Mouse (Mus musculus) frontal cortex, postnatal 14 days (tissue): ENCODE measurements at regions not wholly inside any gene's neighbourhood (a gene's known extent, or its start where the extent isn't known, plus 50 kb on each side); places are given as distances from the start of the nearest gene placed in this dataset.

Experiments used
- DNase-seq, 2 experiments: peaks; one replicate each; pipeline ENCODE4 v3.0.0; 2022; ENCODE audit warnings: low spot score in 2 of 2

DNA sequence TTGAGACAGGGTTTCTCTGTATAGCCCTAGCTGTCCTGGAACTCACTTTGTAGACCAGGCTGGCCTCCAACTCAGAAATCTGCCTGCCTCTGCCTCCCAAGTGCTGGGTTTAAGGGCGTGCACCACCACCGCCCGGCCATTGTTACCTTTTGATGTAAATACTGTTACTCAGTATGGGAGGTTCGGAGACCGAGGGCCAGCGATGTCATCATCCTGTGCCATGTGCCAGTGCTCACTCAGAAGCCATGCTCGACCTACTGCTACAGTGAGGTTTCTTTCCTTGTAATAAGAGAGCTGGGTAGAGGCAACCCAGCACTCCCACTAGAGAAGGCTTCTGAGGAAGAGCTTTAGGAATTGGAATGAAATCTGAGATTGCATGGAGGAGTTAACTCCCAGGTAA, 191.6 kb upstream of the Tgfbr2 start:
- DNase-seq, result no peak

DNA sequence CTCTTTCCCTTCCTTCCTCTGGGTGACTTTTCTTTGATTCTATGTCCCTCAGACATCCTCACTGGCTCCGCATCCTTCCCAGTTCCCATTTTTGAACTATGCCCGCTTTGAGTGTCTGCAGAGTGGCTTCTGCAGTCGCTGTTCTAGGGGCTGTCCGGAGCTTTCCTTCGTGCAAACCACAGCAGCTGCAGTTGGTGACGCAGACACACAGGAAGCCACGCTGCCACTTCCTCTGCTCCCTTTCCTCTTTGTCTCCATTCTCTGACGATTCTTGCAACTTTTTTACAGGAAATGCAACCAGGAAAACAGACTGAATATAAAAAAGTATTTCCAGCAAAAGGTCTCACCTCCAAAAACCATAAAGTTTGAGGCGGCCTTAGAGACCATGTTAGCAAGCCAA, 191.0 kb upstream of the Tgfbr2 start:
- no peak for DNase-seq

DNA sequence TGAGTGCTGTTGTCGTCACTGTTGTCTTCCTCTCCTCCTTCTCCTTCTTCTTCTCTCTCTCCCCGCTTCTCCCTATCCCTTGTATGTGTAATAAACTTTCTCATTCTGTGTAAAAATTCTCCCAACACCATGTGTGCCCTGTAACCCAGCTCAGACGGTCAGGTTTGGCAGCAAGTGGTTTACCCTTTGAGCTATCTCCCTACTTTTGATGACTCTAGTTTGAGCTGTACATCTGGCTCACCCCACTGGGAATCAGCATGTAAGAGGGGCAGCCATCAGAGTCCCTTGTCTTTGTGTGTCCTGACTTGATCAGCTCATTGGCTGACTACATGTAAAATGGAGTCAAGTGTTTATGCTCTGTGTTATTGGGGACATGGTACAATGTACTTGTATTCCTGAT, 190.5 kb upstream of the Tgfbr2 start:
- no peak for DNase-seq

DNA sequence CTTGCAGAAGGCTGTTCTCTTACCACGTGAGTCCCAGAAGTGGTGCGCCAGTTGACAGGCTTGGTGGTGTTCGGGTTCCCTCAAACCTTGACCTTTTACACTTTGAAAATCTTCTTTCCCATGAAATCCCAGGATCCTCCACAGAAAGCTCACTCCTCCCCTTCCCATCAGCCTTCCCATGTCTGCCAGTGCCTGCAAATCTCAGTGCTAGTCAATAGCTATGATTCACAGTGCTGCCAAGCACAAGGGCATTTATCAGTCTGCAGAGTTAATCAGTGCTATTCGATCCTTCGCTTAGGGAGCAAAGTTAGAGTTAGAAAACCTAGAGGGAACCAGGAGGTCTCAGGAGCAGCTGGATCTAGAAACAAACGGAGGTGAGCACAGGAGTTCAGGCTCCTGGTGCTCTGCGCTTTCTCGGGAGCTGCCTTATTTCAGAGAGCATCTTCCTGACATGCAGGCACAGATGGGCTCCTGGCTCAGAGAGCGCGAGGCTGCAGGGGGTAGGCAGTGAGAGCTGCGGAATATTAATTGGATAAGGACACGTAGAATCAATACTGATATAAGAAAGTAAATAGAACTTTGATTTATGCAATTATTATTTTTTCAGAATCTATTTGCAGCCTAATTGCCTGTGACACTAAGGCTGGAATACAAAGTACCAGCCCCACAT, 190.0 kb upstream of the Tgfbr2 start:
- DNase-seq, result no peak

DNA sequence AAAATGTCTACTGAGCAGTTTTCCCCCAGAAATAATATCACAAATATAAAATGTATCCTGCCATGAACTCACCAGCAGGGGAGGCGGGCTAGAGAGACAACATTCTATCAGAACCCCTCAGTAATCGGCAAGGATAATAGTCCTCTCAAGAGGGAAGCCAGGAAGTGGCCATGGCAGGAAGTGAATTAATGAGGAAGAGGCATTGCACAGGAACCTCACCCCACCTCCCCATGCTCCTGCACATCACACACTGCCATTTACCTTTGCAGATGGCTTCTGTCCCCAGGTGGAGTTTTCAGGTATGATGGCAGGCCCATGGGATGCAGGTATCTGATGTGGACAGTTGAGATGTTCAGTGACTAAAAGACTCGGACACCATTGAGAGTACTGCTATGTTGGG, 185.9 kb upstream of the Tgfbr2 start:
- DNase-seq, result no peak

DNA sequence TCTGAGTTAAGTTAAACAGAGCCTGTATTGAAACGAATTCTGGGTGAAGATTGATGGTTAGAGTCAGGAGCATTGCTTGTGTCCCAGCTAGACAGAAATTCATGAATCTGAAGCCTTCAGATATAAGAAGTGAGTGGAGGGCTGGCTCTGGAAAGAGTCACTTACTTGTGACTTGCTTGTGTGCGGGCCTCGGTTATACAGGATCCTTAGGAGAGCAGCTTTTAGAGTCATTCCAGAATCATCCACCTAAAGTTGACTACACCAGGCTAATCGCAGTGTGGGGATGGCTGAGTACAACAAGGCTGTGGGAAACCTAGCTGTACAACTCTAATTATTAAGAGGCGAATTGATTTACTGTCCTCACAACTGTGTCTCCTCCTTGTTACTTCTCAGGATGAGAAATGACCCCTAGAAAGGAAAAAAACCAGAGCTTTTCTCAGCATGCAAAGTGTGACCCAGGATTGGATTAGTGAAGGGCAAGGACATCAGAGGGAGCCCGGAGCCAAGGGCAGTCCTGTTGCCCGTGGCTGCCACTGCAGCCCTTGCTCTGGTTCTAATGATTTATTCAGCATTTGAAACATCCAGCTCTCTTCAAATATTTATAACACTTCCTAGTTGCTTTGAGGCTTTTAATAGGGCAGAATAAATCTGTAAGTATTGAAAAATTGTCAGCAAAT, 179.0 kb upstream of the Tgfbr2 start:
- no peak for DNase-seq

DNA sequence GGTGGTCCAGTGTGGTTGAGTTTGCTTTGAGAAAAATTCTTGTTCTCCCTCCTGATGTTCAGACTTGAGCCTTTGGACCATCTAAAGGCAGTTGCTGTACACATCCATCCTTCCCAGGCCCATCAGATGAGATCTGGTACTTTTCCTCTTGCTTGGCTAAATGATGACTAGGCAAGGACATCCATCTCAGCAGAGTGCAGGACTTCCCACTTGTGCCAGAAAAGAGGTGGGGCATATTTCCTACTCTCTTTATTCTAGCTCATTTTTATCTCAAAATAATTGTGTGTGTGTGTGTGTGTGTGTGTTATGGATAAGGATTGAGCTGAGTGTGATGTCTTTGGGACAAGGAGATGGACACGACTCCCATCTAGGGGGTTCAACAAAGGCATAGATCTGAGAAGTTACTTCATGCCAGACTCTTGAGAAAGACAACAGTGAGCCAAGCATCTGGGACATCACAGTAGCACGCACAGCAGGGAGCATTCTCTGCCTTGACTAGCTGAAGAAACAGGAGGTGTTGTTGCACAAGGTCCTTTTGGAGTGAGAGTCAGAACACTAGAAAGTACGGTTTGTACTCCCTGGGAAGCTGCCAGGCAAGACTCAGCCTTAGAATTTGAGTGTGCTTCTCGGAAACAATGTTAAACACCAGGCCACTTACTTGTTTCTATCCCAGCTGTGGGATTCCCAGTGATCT, 177.8 kb upstream of the Tgfbr2 start:
- DNase-seq, result no peak

DNA sequence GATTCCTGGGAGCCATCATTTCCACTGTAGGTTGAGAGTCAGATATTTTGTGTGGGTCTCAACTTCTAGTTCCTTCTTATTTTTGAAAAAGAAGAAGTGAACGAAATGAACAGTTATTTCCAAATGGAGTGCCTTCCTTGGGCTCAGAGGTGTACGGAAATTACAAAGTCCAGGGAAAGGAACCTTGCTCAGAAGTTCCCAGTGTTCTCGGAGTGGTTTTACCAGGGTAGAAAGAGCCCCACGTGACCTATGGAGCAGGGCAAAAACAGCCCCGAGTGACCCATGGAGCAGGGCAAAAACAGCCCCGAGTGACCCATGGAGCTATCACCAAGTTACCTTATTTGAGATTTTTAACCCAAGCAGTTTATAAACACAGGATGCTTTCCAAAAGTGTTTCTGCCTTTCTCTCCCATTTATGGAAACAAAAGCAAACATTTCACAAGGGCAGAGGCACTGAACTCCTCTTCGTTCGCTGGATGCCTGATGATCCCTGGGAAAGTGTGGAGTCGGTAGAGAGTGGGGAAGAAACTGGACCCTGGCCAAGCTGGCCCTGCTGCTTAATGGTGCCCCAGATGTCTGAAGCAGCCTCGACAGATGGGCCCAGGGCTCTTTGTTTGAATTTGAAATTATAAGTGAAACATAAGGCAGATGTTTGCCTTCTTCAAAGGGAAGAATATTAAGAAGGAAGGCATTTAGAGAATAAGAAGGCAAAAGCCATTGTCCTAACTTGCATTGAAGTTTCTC, 175.8 kb upstream of the Tgfbr2 start:
- DNase-seq, result no peak

DNA sequence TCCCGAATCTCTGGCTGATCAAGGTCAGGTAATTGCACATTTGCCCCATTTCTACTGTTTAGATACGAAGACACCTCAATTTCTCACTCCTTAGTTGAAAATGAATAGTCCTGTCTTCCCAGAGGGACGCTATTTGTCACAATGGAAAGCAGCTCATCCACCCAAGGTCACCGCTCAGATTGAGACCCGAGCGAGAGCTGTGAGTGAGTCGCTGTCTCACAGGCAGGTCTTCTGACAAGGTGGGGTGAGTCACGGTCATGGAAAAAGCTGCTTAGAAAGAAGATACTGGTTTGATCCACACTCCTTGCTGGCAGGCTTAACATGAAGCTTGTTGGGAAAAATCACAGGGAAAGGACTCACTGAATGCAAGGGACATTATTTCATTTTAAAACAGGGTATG, 171.9 kb upstream of the Tgfbr2 start:
- no peak for DNase-seq

DNA sequence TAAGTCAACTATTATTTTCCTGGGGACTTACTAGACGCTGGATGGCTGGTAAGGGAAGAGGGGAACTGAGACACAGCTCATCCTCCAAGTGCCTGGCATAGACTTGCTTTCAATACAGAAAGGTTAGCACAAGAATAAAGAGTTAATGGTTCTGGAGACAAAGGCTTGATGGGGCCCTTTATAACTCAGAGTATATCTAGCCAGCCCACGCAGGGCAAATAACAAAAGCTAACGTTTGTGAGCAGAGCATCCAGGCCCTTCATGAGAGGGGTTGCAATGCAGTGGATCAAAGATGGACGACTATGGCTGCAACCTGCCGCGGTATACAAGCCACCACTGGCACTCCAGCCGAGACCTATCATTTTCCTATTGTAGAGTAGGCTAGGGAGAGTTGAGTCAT, 171.3 kb upstream of the Tgfbr2 start:
- DNase-seq, result no peak

DNA sequence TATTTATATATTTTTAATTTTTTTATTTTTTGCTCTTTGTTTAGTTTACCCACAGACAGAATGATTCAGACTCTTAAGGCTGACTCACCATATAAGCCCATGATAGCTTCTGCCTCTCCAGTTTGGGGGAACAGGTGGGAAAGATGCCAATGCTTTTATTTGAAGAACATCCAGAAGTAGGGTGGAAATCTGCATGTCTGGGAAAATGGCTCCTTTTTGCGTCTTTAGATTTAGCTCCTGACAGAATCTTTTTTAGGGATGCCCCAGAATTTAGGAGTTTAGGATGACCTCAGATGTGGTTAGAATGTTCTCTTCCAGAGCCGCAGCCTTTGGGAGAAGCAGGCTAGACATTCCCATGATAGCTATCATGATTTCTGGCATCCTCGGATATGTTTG, 167.9 kb upstream of the Tgfbr2 start:
- no peak for DNase-seq

DNA sequence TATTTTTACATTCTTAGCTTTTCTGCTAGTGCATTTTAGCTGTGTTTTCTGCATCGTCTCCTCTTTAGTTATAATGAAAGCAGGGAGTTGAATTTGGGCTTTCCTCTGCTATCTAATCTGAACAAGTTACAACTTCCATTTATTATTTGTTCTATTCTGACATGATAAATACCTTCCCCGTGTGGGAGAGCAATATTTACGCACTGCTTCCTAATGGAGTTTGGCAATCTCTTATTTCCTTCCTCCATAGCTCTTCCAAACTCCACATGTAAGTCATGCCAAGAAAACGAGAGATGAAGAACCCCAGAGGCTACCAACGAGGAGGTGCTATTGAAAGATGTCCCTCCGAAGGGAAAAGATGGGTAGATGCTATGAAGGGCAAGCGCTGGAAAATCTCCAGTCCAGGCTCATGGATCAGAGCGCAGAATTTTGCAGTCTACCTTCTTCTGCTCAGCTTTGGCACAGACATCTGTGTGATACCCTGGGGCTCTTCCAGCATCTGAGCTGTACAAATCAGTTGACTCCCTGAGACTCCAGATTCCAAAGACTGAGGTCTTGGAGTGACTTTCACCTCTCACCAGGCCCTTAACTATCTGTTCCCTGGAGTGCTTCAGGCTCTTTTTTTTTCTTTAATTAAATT, 167.4 kb upstream of the Tgfbr2 start:
- DNase-seq, result no peak

DNA sequence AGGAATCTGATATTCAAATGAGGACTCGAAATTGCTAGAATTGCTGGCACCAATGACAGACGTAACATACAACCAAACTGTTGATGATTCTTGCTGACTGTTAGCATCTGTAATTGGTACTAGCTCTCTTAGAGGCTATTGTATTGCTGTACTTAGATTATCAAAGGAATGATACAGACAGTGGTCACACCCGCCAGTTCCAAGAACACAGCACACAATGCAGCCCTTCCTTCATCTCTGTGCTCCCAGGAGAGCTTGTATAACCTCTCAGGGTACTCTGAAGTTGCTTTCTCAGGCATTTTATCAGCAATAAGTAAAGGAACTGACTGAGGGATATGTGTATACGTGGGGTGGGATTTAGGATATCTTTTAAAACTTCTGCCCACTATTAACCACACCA, 166.8 kb upstream of the Tgfbr2 start:
- no peak for DNase-seq

DNA sequence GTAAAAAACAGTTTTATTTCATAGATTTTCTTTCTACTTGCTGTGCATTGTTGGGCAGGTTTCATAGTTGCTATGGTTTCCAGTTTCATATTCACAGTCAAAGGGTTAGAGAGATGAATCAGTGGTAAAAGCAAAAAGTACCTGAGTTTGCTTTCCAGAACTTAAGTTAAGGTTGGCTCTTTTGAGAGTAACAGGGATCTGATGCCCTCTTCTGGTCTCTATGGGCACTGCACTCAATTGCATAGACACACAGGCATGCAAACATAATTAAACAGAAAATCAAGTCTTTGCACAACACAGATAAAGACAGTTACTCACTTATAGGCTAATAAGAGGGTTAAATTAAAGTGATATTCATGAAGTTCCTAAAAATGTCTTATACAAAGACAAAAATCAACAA, 165.8 kb upstream of the Tgfbr2 start:
- DNase-seq, result no peak

DNA sequence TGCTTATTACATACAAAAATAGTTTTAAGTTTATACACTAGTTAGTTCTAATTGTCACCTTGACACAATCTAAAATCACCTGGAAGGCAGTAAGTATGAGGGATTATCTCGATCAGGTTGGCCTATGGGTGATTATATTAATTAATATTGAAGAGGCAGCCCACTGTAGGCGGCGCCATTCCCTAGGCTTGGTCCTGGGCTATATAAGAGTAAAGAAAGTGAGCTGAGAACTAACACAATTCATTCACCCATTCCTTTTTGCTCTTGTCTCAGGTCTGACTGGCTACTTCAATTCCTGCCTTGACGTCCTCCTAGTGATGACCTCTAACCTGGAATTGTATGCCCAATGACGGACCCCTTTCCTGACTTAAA, 163.6 kb upstream of the Tgfbr2 start:
- no peak for DNase-seq

DNA sequence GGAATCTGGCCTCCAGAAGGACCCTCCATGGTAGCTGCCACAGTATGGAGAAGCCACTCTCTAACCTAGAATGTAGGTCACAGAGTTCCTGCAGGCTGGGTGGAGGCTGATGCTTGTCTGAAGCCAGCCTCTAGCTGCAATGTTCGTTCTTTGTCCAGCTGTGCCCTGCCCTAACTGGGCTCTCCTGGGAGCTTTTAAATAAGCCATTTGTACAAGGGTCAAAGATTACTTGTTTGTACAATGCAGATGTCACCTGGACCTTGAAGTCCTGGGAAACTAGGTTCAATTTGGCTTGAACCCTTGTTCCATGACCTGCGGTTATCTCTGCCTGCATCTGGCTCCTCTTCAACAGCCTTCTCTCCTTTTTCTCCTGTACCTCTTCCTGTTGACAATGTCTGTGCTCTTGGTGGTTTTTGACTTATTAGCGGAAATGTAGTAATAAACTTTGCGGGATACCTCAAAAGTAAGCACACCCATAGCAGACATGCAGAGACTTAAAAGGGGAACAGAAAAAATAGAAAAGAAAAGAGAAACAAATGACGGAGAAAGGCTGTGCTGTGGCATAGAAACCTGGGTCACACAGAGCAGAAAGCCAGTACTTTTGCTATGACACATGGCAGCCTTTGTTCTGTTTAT, 163.1 kb upstream of the Tgfbr2 start:
- DNase-seq, result no peak

DNA sequence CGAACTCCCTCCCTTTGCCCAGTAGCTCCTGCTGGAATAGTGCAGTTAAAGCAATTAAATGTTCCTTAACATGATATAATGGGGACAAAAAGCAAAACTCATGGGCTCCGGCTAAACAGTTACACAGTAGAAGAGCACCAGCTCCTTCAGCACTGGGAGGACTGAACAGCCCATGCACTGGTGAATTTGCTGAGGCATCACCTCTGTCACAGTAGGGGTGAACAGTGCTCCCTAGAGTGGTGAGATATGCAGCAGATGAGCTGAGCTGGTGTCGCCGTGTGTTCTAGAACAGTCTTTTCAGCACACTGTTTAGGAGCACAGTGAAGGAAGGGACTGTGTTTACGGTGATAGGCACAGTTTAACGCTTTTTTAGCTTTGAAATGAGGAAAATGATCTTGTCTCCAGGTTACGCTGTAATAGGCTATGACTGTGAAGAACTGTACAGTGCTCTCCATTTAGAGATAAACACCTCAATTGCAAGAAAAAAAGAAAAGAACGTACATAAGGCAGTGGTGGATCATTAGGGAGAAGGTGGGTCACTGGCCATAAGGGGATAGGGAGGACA, 162.4 kb upstream of the Tgfbr2 start:
- DNase-seq, result no peak

DNA sequence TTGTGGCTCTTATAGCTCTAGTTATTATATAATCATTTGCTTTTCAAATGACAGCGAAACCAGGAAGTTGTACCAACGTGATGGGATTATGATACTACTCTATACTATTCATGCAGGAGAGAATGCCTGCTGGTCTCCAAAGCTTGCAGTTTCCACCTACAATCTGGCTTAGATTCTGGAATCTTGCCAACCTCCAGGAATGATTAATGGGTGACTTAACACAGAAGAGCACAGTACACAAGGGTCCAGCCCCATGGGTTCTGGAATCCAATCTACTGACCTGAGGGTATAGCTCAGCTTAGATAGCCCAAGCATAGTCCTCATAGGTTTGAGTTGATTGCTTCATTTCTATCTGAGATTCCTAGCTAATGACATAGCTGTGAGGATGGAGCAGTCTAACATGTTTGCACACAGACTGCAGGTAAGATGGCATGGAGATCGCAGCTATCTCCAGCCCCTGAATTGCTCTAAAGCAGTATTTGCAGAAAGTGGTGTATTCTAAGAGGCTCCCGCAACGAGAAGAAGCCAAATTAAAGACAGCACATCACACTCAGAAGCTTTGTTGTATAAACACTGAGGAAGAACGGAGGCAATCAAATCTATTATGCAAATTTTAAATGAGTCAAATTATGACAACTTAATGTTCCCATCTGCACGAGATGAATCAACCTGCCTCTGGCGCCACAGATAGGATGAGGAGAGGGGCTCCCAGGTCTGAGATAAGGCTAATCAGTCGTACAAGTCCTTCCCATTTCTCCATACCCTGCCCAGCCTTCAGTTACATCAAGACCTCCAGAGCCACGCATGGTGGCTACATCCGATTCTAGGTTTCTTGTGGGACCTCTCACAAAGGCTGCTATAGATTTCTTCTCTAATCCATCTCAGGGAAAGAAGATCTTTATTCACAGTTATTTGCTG, 160.7 kb upstream of the Tgfbr2 start:
- DNase-seq, result no peak

DNA sequence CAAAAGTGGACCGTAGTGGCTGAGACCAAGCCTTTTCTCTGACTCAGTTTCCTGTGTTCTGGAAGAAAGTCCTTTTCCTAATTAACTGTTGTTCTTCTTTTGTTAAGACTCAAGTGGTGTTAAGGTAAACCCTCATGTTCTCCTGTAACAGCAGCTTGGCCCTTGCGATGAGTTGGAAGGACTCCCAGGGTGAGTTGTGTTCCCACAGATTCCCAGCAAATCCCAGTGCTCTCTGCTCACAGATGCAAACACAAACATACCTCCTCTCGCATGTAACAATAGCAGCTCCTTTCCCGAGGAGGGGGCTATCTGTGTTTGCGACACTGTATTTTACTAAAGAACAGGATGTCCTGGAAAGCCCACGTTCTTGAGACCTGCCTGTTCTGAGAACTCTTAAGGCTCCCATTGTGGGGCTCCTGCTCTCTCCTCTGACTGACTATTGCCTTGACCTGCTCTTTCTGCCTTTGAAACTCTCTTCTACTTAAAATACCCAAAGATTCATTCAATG, 158.8 kb upstream of the Tgfbr2 start:
- no peak for DNase-seq

DNA sequence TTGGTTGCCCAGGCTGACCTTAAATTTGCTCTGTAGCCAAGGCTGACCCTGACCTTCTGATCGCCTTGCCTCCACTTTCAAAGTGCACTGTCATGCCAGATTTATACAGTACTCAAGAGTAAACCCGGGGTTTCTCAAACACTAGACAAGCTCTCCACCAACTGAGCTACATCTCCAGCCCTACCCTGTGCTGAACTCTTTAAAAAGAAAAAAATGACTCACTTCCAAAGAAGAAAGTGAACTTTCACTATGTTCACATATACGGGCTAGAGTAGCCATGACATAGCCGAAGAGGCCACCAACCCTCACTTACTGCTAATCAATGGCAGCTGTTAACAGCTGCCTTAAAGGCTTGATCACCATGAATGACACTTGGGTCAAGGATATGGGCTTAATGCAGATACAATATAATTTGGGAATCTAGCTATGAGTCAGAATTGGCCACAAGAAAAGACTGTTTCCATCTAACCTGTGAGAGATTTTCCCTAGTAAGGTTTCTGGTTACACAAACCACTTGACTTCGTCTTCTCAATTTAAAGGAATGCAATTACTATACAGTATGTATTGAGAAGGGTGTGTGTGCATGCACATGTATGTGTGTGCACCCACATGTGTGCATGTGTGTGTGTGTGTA, 157.4 kb upstream of the Tgfbr2 start:
- no peak for DNase-seq
